Mouse (Mus musculus): ENCODE data around the gene Irf2bpl. TPM values are rescaled to one million over a fixed set of nuclear protein-coding genes. Genes with fewer than 3 reads are reported as not detected.

Gene Irf2bpl
- total and polyA plus RNA-seq, 3 experiments = 7.0 to 19.6 (median 12.1) TPM

DNA sequence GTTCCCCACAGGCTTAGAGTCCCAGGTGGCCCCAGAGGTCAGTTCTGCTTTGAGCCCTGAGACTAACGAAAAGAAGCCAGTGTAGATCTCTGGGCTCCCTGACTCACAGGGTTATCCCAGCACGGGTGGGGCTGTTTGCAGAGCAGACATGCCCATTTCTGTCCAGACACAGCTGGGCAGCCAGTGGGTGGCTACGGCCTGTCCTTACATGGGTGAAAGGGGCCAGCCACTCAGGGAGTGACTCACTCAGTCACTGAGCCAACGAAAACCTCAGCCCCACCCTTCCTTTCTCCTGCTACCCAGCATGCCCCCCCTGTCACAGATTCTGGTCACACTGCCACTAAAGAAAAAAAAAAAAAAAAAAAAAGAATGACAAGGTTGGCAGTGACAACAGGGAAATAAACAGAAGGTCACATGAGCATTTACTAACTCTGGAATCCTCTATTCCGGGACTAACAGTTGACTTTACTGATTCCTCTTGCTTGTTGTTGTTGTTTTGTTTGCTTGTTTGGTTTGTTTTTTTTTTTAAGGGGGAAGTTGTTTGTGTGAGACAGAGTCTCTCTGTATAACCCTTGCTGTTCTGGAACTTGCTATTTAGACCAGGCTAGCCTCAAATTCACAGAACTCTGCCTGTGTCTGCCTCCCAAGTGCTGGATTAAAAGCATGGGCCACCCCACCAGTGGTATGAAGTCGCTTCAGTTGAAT is 50.7 kb downstream of the Irf2bpl start:
- dilution Hi-C loops (cut with MboI; ENCODE audit: extremely low pct_ligation_motif_present, extremely low pct_unique_long_range_greater_than_20kb, low sequenced_read_pairs) (no loop called here), in situ Hi-C loops (cut with MboI; ENCODE audit: low pct_ligation_motif_present, low pct_unique_long_range_greater_than_20kb, low sequenced_read_pairs) (loop anchor here (5.0 kb wide), 1 partner anchor 53 kb away; no protein-coding TSS in a partner anchor)
- Histone ChIP-seq H3K4me1 (ENCODE audit: control insufficient read depth in 1 of 2, insufficient read depth in 2 of 2) (peaks cover 17 to 73% of the 10 kb centered on the region in 2 experiments), H3K36me3 (replicated peaks in 1 of 2; ENCODE audit: control insufficient read depth in 1 of 2, insufficient read depth in 1 of 2, low read length in 1 of 2) (no peaks in the 10 kb centered on the region), H3K9ac (ENCODE audit: insufficient read depth, low read depth) (peak overlapping the region; percentile 5; the same call in 1 of the 2 replicates), H3K79me2 (replicated peaks; ENCODE audit: control insufficient read depth, extremely low read depth, insufficient read depth, poor library complexity, severe bottlenecking) (no peaks in the 10 kb centered on the region), H3K27me3 (replicated peaks) (no peaks in the 10 kb centered on the region), H3K4me3 (replicated peaks in 1 of 3; ENCODE audit: low read depth in 2 of 3, low read length in 2 of 3, poor library complexity in 1 of 3) (no peak overlapping the region), H3K27ac (ENCODE audit: insufficient read depth, low read depth) (peak overlapping the region; percentile 48), H3K4me2 (ENCODE audit: insufficient read depth, low read depth, poor library complexity, severe bottlenecking) (0 out of 2 replicates have a peak overlapping the region, but pooled peaks have one; percentile 2), H3K9me3 (replicated peaks; ENCODE audit: low read length) (no peaks in the 10 kb centered on the region)
- peak; percentile 63 for DNase-seq (ENCODE audit: extremely low read depth)
- TF ChIP-seq IRF4 (IDR thresholded peaks at IDR 0.05; ENCODE audit: low read depth, low read length) = no peak; the same call in none of the 2 replicates
- TF ChIP-seq KAT2A (IDR thresholded peaks at IDR 0.05; ENCODE audit: insufficient replicate concordance, low read length) = no peak
- TF ChIP-seq TCF12 (IDR thresholded peaks at IDR 0.05; ENCODE audit: low read depth, low read length) = peak; percentile 32; the same call in 1 of the 2 replicates
- TF ChIP-seq TBP (conservative IDR thresholded peaks at IDR 0.05; ENCODE audit: low read depth, low read length) = no peak
- TF ChIP-seq PAX5 (IDR thresholded peaks at IDR 0.05; ENCODE audit: low read length) = no peak
- TF ChIP-seq MAX (IDR thresholded peaks at IDR 0.05; ENCODE audit: low read length) = no peak
- TF ChIP-seq JUND (conservative IDR thresholded peaks at IDR 0.05; ENCODE audit: low read depth, low read length) = no peak
- peak; percentile 97 for TF ChIP-seq ZNF384 (IDR thresholded peaks at IDR 0.05; ENCODE audit: low read depth, low read length)
- TF ChIP-seq HCFC1 (IDR thresholded peaks at IDR 0.05; ENCODE audit: low read depth, low read length) = no peak
- 0 out of 2 replicates have a peak, but pooled peaks have one; percentile 36 for TF ChIP-seq SIN3A (IDR thresholded peaks at IDR 0.05; ENCODE audit: low read length)
- TF ChIP-seq GABPA (IDR thresholded peaks at IDR 0.05; ENCODE audit: insufficient replicate concordance, low read depth, low read length) = no peak
- no peak for TF ChIP-seq RAD21 (IDR thresholded peaks at IDR 0.05; ENCODE audit: low read depth, low read length)
- TF ChIP-seq ZC3H11A (IDR thresholded peaks at IDR 0.05; ENCODE audit: low read depth, low read length) = no peak
- no peak for TF ChIP-seq MYC (IDR thresholded peaks at IDR 0.05; ENCODE audit: low read depth, low read length)
- 0 out of 2 replicates have a peak, but pooled peaks have one; percentile 41 for TF ChIP-seq ELF1 (IDR thresholded peaks at IDR 0.05; ENCODE audit: low read depth, low read length)
- TF ChIP-seq CHD1 (IDR thresholded peaks at IDR 0.05; ENCODE audit: low read depth, low read length) = no peak
- TF ChIP-seq ZMIZ1 (IDR thresholded peaks at IDR 0.05; ENCODE audit: low read depth, low read length) = no peak
- peak; percentile 54 for TF ChIP-seq EP300 (IDR thresholded peaks at IDR 0.05; ENCODE audit: low read length)
- no peak for TF ChIP-seq SMC3 (IDR thresholded peaks at IDR 0.05; ENCODE audit: low read depth, low read length)
- no peak for TF ChIP-seq ZKSCAN1 (IDR thresholded peaks at IDR 0.05; ENCODE audit: borderline replicate concordance, low read depth, low read length)
- TF ChIP-seq ETS1 (conservative IDR thresholded peaks at IDR 0.05; ENCODE audit: low read depth, low read length) = peak; percentile 70
- no peak for TF ChIP-seq NELFE (IDR thresholded peaks at IDR 0.05; ENCODE audit: low read depth, low read length)
- no peak for TF ChIP-seq UBTF (IDR thresholded peaks at IDR 0.05; ENCODE audit: low read depth, low read length)
- TF ChIP-seq MXI1 (IDR thresholded peaks at IDR 0.05; ENCODE audit: low read depth, low read length) = no peak
- peak; percentile 11; the same call in 1 of the 2 replicates for TF ChIP-seq MAZ (IDR thresholded peaks at IDR 0.05; ENCODE audit: low read depth, low read length)
- no peak for TF ChIP-seq POLR2AphosphoS2 (IDR thresholded peaks at IDR 0.05; ENCODE audit: low read depth, low read length)
- TF ChIP-seq MAFK (IDR thresholded peaks at IDR 0.05; ENCODE audit: insufficient replicate concordance, low read length) = no peak; the same call in 1 of the 2 replicates
- TF ChIP-seq E2F4 (IDR thresholded peaks at IDR 0.05; ENCODE audit: insufficient replicate concordance, low read depth, low read length) = no peak
- peak; percentile 44; the same call in 1 of the 2 replicates for TF ChIP-seq POLR2A (IDR thresholded peaks at IDR 0.05; ENCODE audit: low read depth, low read length)
- TF ChIP-seq CHD2 (IDR thresholded peaks at IDR 0.05; ENCODE audit: low read length) = no peak
- no peak for TF ChIP-seq RCOR1 (conservative IDR thresholded peaks at IDR 0.05; ENCODE audit: low read depth, low read length)
- peak; percentile 76 for TF ChIP-seq BHLHE40 (IDR thresholded peaks at IDR 0.05; ENCODE audit: low read depth, low read length)
- peak; percentile 44; the same call in 1 of the 2 replicates for TF ChIP-seq USF1 (IDR thresholded peaks at IDR 0.05; ENCODE audit: low read depth, low read length)
- no peak for TF ChIP-seq JUN (IDR thresholded peaks at IDR 0.05; ENCODE audit: insufficient read depth, low read depth, low read length)
- no peak; the same call in 1 of the 2 replicates for TF ChIP-seq NRF1 (IDR thresholded peaks at IDR 0.05; ENCODE audit: low read depth, low read length)
- TF ChIP-seq MEF2A (IDR thresholded peaks at IDR 0.05; ENCODE audit: borderline replicate concordance, low read depth, low read length) = peak; percentile 35; the same call in 1 of the 2 replicates
- no peak for TF ChIP-seq CTCF (conservative IDR thresholded peaks at IDR 0.05 in 1 of 2, IDR thresholded peaks at IDR 0.05 in 1 of 2; ENCODE audit: low read depth in 2 of 2, low read length in 2 of 2)
- TF ChIP-seq USF2 (conservative IDR thresholded peaks at IDR 0.05; ENCODE audit: low read depth, low read length) = no peak

Data from CH12.LX (cell line).